Mouse (Mus musculus) stomach, embryonic 15.5 days (tissue): ENCODE measurements around the gene Reep6. TPM values are rescaled to one million over a fixed set of nuclear protein-coding genes. Genes with fewer than 3 reads are reported as not detected.

Experiments used
- ATAC-seq: fragments of 200-750 bp; cut with Nextera tagmentation; 2 replicates; pipeline ENCODE4 v1.8.0; 2017; ENCODE audit warnings: low read depth, moderate number of reproducible peaks, moderate TSS enrichment; ENCODE audit not compliant: insufficient read depth, low FRiP score
- H3K27ac ChIP-seq: fragments of 300-500 bp; sonication (generic); 2 replicates; pipeline ENCODE4 v1.5.1; 2015; ENCODE audit warnings: mild to moderate bottlenecking, inconsistent platforms
- H3K27me3 ChIP-seq: fragments of 300-500 bp; sonication (generic); replicated peaks from 2 replicates; pipeline ENCODE4 v1.6.1; 2015; ENCODE audit warnings: inconsistent platforms
- H3K36me3 ChIP-seq: fragments of 300-500 bp; sonication (generic); 2 replicates; pipeline ENCODE4 v1.6.1; 2015; ENCODE audit warnings: inconsistent platforms
- H3K4me1 ChIP-seq: fragments of 300-500 bp; sonication (generic); 2 replicates; pipeline ENCODE4 v1.6.1; 2015; ENCODE audit warnings: inconsistent platforms
- H3K4me2 ChIP-seq: fragments of 300-500 bp; sonication (generic); 2 replicates; pipeline ENCODE4 v1.6.1; 2015; ENCODE audit warnings: mild to moderate bottlenecking, inconsistent platforms
- H3K4me3 ChIP-seq: fragments of 300-500 bp; sonication (generic); replicated peaks from 2 replicates; pipeline ENCODE4 v1.5.1; 2015; ENCODE audit warnings: inconsistent platforms
- H3K9ac ChIP-seq: fragments of 300-500 bp; sonication (generic); 2 replicates; pipeline ENCODE4 v1.6.1; 2015; ENCODE audit warnings: inconsistent platforms
- H3K9me3 ChIP-seq: fragments of 300-500 bp; sonication (generic); 2 replicates; pipeline ENCODE4 v1.6.1; 2016; ENCODE audit warnings: inconsistent platforms
- WGBS: fragments of 180-500 bp; shearing (Covaris S2); methylation state at CpG from one replicate; pipeline ENCODE4 v1.1.7; 2015; 5-methylcytosine and 5-hydroxymethylcytosine counted together
- polyA plus RNA-seq: library from polyadenylated mRNA; unstranded; fragments of >200 nt; fragmentation: Nextera tagmentation; extraction: Ambion mirVana; gene quantifications from 2 replicates; pipeline ENCODE4 v1.2.1, GENCODE M21; 2015

Reep6 gene
- polyA plus RNA-seq, 1 experiment from 2014 or later = 44.5 TPM

DNA sequence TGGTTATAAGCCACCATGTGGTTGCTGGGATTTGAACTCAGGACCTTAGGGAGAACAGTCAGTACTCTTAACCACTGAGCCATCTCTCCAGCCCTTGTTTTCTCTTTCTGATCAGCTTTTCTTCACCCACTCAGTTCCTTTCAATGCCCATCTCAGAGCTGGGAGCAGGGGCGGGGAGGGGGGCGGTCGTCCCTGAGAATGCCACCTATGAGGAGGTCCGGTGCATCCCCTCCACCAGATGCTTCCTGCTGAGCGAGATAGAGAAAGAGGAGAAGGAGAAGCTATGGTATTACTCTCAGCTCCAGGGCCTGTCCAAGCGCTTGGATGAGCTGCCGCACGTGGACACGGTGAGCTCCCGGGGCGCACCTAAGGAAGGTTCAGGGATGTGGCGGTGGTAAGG is 25.3 kb upstream of the Reep6 start:
- Histone ChIP-seq H3K27me3 (peaks cover 71% of the 10 kb centered on the region), H3K9me3 (no peaks in the 10 kb centered on the region), H3K4me2 (peak overlapping the region; percentile 30), H3K4me1 (no peaks in the 10 kb centered on the region; the same call in 1 of the 2 replicates), H3K4me3 (0 out of 2 replicates have a peak overlapping the region, but pooled peaks have one; percentile 12), H3K36me3 (no peaks in the 10 kb centered on the region), H3K9ac (no peak overlapping the region), H3K27ac (no peak overlapping the region)
- no peak for ATAC-seq
- WGBS = 28% methylated on average over 12 of the region's 12 CpGs

DNA sequence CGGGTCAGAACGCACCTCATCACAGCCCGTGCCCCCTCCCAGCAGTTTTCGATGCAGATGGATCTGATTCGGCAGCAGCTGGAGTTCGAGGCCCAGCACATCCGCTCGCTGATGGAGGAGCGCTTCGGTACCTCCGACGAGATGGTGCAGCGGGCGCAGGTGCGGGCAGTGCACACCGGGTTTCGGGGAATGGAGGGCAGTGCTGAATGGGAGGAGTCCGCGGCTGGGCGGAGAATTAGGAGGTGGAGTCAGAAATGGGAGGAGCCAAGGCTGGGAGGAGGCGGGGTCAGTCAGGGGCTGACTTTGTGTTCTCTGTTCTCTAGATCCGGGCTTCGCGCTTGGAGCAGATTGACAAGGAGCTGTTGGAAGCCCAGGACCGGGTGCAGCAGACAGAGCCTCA is 24.9 kb upstream of the Reep6 start:
- Histone ChIP-seq H3K27me3 (peaks cover 67% of the 10 kb centered on the region), H3K36me3 (no peaks in the 10 kb centered on the region), H3K9ac (no peak overlapping the region), H3K4me1 (no peaks in the 10 kb centered on the region; the same call in 1 of the 2 replicates), H3K9me3 (no peaks in the 10 kb centered on the region), H3K4me3 (peak overlapping the region; percentile 12; the same call in 1 of the 2 replicates), H3K27ac (no peak overlapping the region), H3K4me2 (peak overlapping the region; percentile 30)
- no peak for ATAC-seq
- WGBS = 12% methylated on average over 25 of the region's 25 CpGs

DNA sequence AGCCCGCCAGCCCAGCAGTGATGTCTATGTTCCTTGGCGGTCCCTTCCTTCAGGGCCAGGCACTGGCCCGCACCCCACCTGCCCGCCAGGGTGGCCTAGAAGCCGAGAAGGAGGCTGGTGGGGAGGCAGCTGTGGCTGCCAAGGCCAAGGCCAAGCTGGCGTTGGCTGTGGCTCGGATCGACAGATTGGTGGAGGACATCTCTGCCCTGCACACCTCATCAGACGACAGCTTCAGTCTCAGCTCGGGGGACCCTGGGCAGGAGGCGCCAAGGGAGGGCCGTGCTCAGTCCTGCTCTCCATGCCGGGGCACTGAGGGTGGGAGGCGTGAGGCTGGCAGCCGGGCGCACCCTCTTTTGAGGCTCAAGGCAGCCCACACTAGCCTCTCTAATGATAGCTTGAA is 18.2 kb upstream of the Reep6 start:
- ATAC-seq = no peak
- H3K27me3 ChIP-seq = peaks cover 65% of the 10 kb centered on the region

DNA sequence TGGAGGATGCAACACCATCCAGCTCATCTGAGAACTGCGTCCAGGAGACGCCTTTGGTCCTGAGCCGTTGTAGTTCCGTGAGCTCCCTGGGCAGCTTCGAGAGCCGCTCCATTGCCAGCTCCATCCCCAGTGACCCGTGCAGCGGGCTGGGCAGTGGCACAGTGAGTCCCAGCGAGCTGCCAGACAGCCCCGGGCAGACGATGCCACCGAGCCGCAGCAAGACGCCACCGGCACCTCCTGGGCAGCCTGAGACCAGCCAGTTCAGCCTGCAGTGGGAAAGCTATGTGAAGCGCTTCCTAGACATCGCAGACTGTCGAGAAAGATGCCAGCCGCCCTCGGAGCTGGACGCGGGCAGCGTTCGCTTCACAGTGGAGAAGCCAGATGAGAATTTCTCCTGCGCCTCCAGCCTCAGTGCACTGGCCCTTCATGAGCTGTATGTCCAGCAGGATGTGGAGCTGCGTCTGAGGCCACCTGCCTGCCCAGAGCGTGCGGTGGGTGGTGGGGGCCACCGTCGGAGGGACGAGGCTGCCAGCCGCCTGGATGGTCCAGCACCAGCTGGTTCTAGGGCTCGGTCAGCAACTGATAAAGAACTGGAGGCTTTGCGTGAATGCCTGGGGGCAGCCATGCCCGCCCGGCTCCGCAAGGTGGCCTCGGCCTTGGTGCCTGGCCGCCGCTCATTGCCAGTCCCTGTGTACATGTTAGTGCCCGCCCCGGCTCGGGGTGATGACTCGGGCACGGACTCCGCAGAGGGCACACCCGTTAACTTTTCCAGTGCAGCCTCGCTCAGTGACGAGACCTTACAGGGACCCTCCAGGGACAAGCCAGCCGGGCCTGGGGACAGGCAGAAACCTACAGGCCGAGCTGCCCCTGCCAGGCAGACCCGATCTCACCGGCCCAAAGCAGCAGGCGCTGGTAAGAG is 16.9 kb upstream of the Reep6 start:
- H3K4me2 ChIP-seq = no peak overlapping the region
- H3K27ac ChIP-seq = no peak overlapping the region
- no peak for ATAC-seq
- peaks cover 35% of the 10 kb centered on the region for H3K4me1 ChIP-seq
- H3K36me3 ChIP-seq = no peaks in the 10 kb centered on the region
- WGBS = 64% methylated on average over 54 of the region's 54 CpGs
- H3K9ac ChIP-seq = no peak overlapping the region; the same call in 1 of the 2 replicates
- peaks cover 60% of the 10 kb centered on the region for H3K27me3 ChIP-seq
- H3K4me3 ChIP-seq = no peak overlapping the region
- no peaks in the 10 kb centered on the region for H3K9me3 ChIP-seq

More for the DNA sequence above, 18.2 kb upstream of the Reep6 start:
- no peak overlapping the region for H3K9ac ChIP-seq
- no peaks in the 10 kb centered on the region for H3K36me3 ChIP-seq
- no peaks in the 10 kb centered on the region for H3K9me3 ChIP-seq
- H3K4me2 ChIP-seq = no peak overlapping the region
- H3K4me3 ChIP-seq = no peak overlapping the region
- H3K27ac ChIP-seq = no peak overlapping the region
- 74% methylated on average over 16 of the region's 16 CpGs for WGBS
- peaks cover 29% of the 10 kb centered on the region for H3K4me1 ChIP-seq

DNA sequence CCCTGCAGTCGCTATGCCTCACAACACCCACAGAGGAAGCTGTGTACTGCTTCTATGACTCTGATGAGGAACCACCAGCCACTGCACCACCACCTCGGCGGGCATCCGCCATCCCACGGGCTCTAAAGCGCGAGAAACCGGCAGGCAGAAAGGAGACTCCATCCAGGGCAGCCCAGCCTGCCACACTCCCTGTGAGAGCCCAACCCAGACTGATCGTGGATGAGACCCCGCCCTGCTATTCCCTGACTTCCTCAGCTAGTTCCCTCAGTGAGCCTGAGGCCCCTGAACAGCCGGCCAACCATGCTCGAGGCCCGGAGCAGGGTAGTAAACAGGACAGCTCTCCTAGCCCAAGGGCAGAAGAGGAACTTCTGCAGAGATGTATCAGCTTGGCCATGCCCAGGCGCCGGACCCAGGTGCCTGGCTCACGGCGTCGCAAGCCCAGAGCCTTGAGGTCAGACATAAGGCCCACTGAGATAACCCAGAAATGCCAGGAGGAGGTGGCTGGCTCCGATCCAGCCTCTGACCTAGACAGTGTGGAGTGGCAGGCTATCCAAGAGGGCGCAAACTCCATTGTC is 16.0 kb upstream of the Reep6 start:
- H3K27ac ChIP-seq = no peak overlapping the region
- H3K4me3 ChIP-seq = no peak overlapping the region
- WGBS = 39% methylated on average over 20 of the region's 20 CpGs
- H3K36me3 ChIP-seq = no peaks in the 10 kb centered on the region
- H3K4me1 ChIP-seq = peaks cover 35% of the 10 kb centered on the region
- peaks cover 60% of the 10 kb centered on the region for H3K27me3 ChIP-seq
- no peaks in the 10 kb centered on the region for H3K9me3 ChIP-seq
- H3K4me2 ChIP-seq = 0 out of 2 replicates have a peak overlapping the region, but pooled peaks have one; percentile 10
- 0 out of 2 replicates have a peak overlapping the region, but pooled peaks have one; percentile 10 for H3K9ac ChIP-seq
- ATAC-seq = peak; percentile 13; the same call in 1 of the 2 replicates

DNA sequence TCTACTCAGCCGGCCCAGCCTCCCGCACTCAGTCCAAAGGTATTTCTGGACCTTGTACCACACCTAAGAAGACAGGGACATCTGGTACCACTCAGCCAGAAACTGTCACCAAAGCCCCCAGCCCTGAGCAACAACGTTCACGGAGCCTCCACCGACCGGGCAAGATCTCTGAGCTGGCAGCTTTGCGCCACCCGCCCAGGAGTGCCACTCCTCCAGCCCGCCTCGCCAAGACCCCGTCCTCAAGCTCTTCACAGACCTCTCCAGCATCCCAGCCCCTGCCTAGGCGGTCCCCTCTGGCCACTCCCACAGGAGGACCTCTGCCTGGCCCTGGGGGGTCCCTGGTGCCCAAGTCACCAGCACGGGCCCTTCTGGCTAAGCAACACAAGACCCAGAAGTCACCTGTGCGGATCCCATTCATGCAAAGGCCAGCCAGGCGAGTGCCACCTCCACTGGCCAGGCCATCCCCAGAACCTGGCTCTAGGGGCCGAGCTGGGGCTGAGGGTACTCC is 15.2 kb upstream of the Reep6 start:
- no peak overlapping the region for H3K27ac ChIP-seq
- no peaks in the 10 kb centered on the region for H3K36me3 ChIP-seq
- H3K9me3 ChIP-seq = no peaks in the 10 kb centered on the region
- H3K27me3 ChIP-seq = peaks cover 60% of the 10 kb centered on the region
- peaks cover 41% of the 10 kb centered on the region for H3K4me1 ChIP-seq
- no peak overlapping the region for H3K4me2 ChIP-seq
- H3K4me3 ChIP-seq = no peak overlapping the region
- H3K9ac ChIP-seq = no peak overlapping the region
- 55% methylated on average over 16 of the region's 16 CpGs for WGBS
- no peak for ATAC-seq

DNA sequence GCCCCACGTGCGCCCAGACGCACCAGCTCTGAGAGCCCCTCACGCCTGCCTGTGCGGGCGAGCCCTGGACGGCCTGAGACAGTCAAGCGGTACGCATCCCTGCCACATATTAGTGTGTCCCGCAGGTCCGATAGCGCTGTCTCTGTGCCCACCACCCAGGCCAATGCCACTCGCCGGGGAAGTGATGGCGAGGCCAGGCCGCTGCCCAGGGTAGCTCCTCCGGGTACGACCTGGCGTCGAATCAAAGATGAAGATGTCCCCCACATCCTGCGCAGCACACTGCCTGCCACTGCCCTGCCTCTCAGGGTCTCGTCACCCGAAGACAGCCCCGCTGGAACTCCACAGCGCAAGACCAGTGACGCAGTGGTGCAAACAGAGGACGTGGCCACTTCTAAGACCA is 14.4 kb upstream of the Reep6 start:
- H3K9ac ChIP-seq = no peak overlapping the region
- 46% methylated on average over 27 of the region's 27 CpGs for WGBS
- H3K4me1 ChIP-seq = peaks cover 43% of the 10 kb centered on the region

DNA sequence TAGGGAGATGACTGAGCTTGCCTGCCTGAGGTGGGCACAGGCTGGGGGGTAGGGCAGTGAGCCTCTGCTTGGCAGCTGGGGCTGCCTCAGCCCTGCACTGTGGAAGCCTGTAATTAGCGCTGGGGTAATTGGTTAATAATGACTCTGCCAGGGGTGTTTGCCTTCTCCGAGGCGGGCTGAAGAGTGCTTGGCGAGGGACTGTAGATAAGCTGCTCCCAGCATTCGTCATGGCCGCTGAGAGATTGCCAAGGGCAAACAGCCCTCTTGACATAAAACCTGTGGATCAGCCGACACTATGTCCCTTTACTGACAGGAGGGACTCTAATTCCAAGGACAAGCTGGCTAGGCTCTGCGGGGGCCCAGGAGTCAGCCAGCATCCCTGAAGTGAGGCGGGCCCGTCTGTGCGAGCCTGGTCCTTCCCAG is 13.4 kb upstream of the Reep6 start:
- 27% methylated on average over 11 of the region's 11 CpGs for WGBS
- Histone ChIP-seq H3K4me2 (no peak overlapping the region), H3K4me1 (peaks cover 47% of the 10 kb centered on the region), H3K9me3 (no peaks in the 10 kb centered on the region), H3K9ac (no peak overlapping the region), H3K27me3 (peaks cover 52% of the 10 kb centered on the region), H3K27ac (no peak overlapping the region), H3K36me3 (no peaks in the 10 kb centered on the region), H3K4me3 (no peak overlapping the region)
- no peak for ATAC-seq

More for the DNA sequence above, 14.4 kb upstream of the Reep6 start:
- Histone ChIP-seq H3K4me3 (no peak overlapping the region), H3K9me3 (no peaks in the 10 kb centered on the region), H3K27me3 (peaks cover 60% of the 10 kb centered on the region), H3K27ac (no peak overlapping the region), H3K36me3 (no peaks in the 10 kb centered on the region), H3K4me2 (no peak overlapping the region)
- no peak for ATAC-seq

DNA sequence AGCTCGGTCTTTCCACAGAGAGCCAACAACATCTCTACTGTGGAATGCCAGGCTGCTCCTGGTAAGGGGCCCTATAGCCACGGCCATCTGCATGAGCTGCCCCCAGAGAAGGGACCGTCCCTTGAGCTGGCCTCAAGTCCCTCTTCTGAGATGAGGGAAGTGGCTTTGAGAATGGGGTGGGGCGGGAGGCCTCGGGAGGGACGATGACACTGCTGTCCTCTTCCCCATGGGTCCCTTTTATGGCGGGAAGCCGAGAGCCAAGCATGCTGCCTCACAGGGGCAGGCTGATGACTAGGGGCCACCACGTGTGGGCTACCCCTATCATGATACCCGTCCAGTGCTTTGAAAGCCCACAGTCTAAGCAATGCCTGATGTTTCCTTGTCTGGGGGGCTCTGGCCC is 12.7 kb upstream of the Reep6 start:
- Histone ChIP-seq H3K4me1 (peaks cover 47% of the 10 kb centered on the region), H3K9me3 (no peaks in the 10 kb centered on the region), H3K4me2 (no peak overlapping the region), H3K27me3 (peaks cover 45% of the 10 kb centered on the region), H3K27ac (no peak overlapping the region), H3K36me3 (no peaks in the 10 kb centered on the region), H3K9ac (no peak overlapping the region), H3K4me3 (no peak overlapping the region)
- no peak for ATAC-seq
- 51% methylated on average over 10 of the region's 10 CpGs for WGBS

DNA sequence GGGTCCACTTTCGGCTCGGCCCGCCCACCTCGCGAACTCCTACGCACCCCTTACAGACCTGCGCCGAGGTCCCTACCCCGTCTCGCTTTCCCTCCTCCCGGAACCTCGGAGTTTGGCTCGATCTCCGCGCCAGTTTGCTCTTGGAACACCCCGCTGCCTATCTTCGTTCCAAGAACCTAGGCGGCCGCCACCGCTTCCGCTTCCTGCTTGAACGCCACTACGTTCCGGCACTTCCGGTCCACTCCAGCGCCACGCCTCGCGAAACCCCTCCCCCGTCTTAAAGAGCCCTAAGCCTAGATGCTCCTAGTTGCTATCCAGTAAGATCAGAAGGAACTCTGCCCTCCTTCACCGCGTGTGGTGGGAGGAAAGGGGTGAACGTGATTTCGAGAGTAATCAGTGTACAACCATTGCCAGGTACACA is 9.4 kb upstream of the Reep6 start, which contains the start of gene 2310011J03Rik:
TSS of gene 2310011J03Rik (minus strand) at position 198 of the 421 bp plus-strand sequence.
- Histone ChIP-seq H3K27me3 (peaks cover 12% of the 10 kb centered on the region), H3K4me2 (peak within 1 kb of the TSS; percentile 82), H3K36me3 (no peaks in the 10 kb centered on the region), H3K4me1 (peaks cover 44% of the 10 kb centered on the region), H3K9me3 (no peaks in the 10 kb centered on the region), H3K27ac (peak within 1 kb of the TSS; percentile 73), H3K4me3 (peak within 1 kb of the TSS; percentile 88), H3K9ac (peak within 1 kb of the TSS; percentile 66)
- peak; percentile 45 for ATAC-seq
- WGBS = under 1% methylated on average over 34 of the region's 34 CpGs

DNA sequence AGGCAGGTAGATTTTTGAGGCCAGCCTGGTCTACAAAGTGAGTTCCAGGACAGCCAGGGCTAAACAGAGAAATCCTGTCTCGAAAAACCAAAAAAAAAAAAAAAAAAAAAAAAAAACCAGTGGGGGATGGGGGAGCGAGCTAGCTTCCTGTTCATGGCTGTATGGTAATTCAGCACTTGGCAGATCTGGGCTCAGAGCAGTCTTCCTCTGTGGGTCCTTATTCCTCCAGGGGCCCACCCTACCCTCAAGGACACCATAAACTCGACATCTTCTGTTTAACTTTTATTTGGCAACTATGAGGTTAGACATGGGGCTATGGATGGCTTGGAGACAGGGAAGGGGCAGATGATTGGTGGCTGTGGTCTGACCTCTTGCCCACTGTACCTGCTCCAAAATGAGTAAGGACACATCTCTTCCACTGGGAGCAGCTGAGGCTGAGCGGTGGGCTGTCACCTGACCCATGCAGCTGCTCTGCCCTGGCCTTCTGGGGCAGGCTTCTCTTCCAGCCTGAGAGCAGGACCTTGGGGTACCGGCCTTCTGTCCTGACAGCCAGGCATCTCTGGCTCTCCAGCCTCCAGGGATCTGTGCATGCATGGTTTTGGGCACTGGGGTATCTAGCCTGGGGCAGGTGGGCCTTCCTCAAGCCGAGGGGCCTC is 8.6 kb upstream of the Reep6 start:
- H3K4me2 ChIP-seq = no peak overlapping the region
- no peak overlapping the region for H3K9ac ChIP-seq
- 61% methylated on average over 6 of the region's 6 CpGs for WGBS
- peaks cover 4% of the 10 kb centered on the region for H3K27me3 ChIP-seq
- no peak for ATAC-seq
- no peaks in the 10 kb centered on the region for H3K9me3 ChIP-seq
- H3K4me3 ChIP-seq = no peak overlapping the region
- H3K27ac ChIP-seq = no peak overlapping the region
- H3K4me1 ChIP-seq = peaks cover 40% of the 10 kb centered on the region
- no peaks in the 10 kb centered on the region for H3K36me3 ChIP-seq
